Comparison of ENCODE assay signal across 24 mouse cellular contexts in genomic region chr9:122233972-122234345, GRCm38 (mm10).
DNase-seq lines count a peak whose midpoint lies in the region; ATAC-seq and TF ChIP-seq lines count a peak whose summit lies in the region.
"Had no signal": no experiment of that assay in that cellular context is flagged by ENCODE, and none has a peak within 500 bp of the region (broad histone marks: within the 10 kb centered on the region; RNA-seq: fewer than 3 reads in every experiment).

No protein-coding gene starts in this region.

- peak; percentile 61; the same call in 1 of the 2 replicates for ATAC-seq in intestine, embryonic 15.5 days
- ATAC-seq in intestine, postnatal 0 days = no peak
- ATAC-seq in common myeloid progenitor, adult 5-6 weeks (replicated peaks; ENCODE audit: low read depth, poor library complexity, severe bottlenecking) = peak; percentile 22; the same call in 1 of the 2 replicates
- ATAC-seq: forebrain, embryonic 13.5 days; forebrain, embryonic 16.5 days had no signal

- H3K27me3 ChIP-seq in intestine, embryonic 15.5 days (replicated peaks) = no peaks in the 10 kb centered on the region
- no peaks in the 10 kb centered on the region for H3K27me3 ChIP-seq in intestine, postnatal 0 days (replicated peaks; ENCODE audit: control insufficient read depth, insufficient read depth, low read length)
- no peaks in the 10 kb centered on the region for H3K27me3 ChIP-seq in spleen, adult 2 months (ENCODE audit: control insufficient read depth, insufficient read depth, low read length)
- H3K27me3 ChIP-seq: CH12.LX; forebrain, embryonic 13.5 days; hindbrain, embryonic 12.5 days; hindbrain, embryonic 15.5 days had no signal

- no peaks in the 10 kb centered on the region for H3K9me3 ChIP-seq in intestine, embryonic 15.5 days
- H3K9me3 ChIP-seq in intestine, postnatal 0 days (ENCODE audit: control insufficient read depth) = no peaks in the 10 kb centered on the region
- H3K9me3 ChIP-seq: forebrain, embryonic 10.5 days; forebrain, embryonic 13.5 days; G1E; hindbrain, embryonic 12.5 days; hindbrain, embryonic 15.5 days had no signal

- no peak overlapping the region for H3K4me2 ChIP-seq in intestine, embryonic 15.5 days (replicated peaks)
- no peak overlapping the region for H3K4me2 ChIP-seq in intestine, postnatal 0 days (replicated peaks; ENCODE audit: low read depth)
- H3K4me2 ChIP-seq: forebrain, embryonic 13.5 days; heart, embryonic 11.5 days; hindbrain, embryonic 12.5 days; hindbrain, embryonic 15.5 days had no signal

- no peak overlapping the region for H3K4me3 ChIP-seq in intestine, embryonic 15.5 days (replicated peaks)
- no peak overlapping the region for H3K4me3 ChIP-seq in intestine, postnatal 0 days (ENCODE audit: low read depth, low read length)
- no peak overlapping the region for H3K4me3 ChIP-seq in spleen, adult 2 months (ENCODE audit: extremely low read depth, insufficient read depth, insufficient read length)
- H3K4me3 ChIP-seq: forebrain, embryonic 10.5 days; forebrain, embryonic 13.5 days; hindbrain, embryonic 12.5 days; hindbrain, embryonic 15.5 days had no signal

- H3K9ac ChIP-seq in intestine, embryonic 15.5 days = no peak overlapping the region
- no peak overlapping the region for H3K9ac ChIP-seq in intestine, postnatal 0 days (ENCODE audit: low read depth, low read length)
- H3K9ac ChIP-seq: forebrain, embryonic 13.5 days; hindbrain, embryonic 12.5 days; hindbrain, embryonic 15.5 days had no signal

- WGBS in intestine, embryonic 15.5 days = 25% methylated on average over 7 of the region's 7 CpGs
- WGBS in intestine, postnatal 0 days = 50% methylated on average over 7 of the region's 7 CpGs
- 59% methylated on average over 7 of the region's 7 CpGs for WGBS in spleen, adult 2 months

- H3K27ac ChIP-seq in intestine, embryonic 15.5 days = no peak overlapping the region
- H3K27ac ChIP-seq in intestine, postnatal 0 days (ENCODE audit: low read depth, low read length) = no peak overlapping the region
- peak overlapping the region; percentile 67 for H3K27ac ChIP-seq in spleen, adult 2 months (ENCODE audit: insufficient read depth, low read length)
- H3K27ac ChIP-seq: forebrain, embryonic 10.5 days; forebrain, embryonic 13.5 days; hindbrain, embryonic 12.5 days; hindbrain, embryonic 15.5 days had no signal

- no peaks in the 10 kb centered on the region; the same call in 1 of the 2 replicates for H3K4me1 ChIP-seq in intestine, embryonic 15.5 days (replicated peaks)
- no peaks in the 10 kb centered on the region for H3K4me1 ChIP-seq in intestine, postnatal 0 days (replicated peaks; ENCODE audit: control insufficient read depth, insufficient read depth, low read length)
- peaks cover 14% of the 10 kb centered on the region; the same call in 1 of the 2 replicates for H3K4me1 ChIP-seq in spleen, adult 2 months (ENCODE audit: control insufficient read depth, insufficient read depth, insufficient read length)
- H3K4me1 ChIP-seq: forebrain, embryonic 10.5 days; forebrain, embryonic 13.5 days; hindbrain, embryonic 12.5 days; hindbrain, embryonic 15.5 days had no signal

- H3K36me3 ChIP-seq in intestine, embryonic 15.5 days = no peaks in the 10 kb centered on the region
- H3K36me3 ChIP-seq in intestine, postnatal 0 days (ENCODE audit: control insufficient read depth, insufficient read depth) = peaks cover 4% of the 10 kb centered on the region; the same call in 1 of the 2 replicates
- H3K36me3 ChIP-seq in spleen, adult 2 months (ENCODE audit: control insufficient read depth, insufficient read depth, low read length) = no peaks in the 10 kb centered on the region
- H3K36me3 ChIP-seq: G1E; hindbrain, embryonic 15.5 days had no signal

- DNase-seq in spleen, adult 2 months (ENCODE audit: low read depth in 1 of 2, low spot score in 2 of 2) = no peak
- no peak for DNase-seq in spleen, postnatal 10 days (ENCODE audit: low spot score in 2 of 2)
- no peak for DNase-seq in layer of hippocampus, adult 18-20 months (ENCODE audit: low spot score in 2 of 2)
- DNase-seq: adrenal gland, adult 2 months; adrenal gland, postnatal 14 days; B cell, adult 2 months; cerebellum, adult 11-12 months; cerebellum, adult 8-10 months; cerebellum, postnatal 10 days; cerebellum, postnatal 36 days; gastrocnemius, postnatal 10 days; gastrocnemius, postnatal 36 days; heart, adult 11 months had no signal

- TF ChIP-seq CTCF in intestine, postnatal 0 days (IDR thresholded peaks at IDR 0.05; ENCODE audit: low read depth) = no peak
- TF ChIP-seq CTCF in spleen, adult 2 months (IDR thresholded peaks at IDR 0.05; ENCODE audit: extremely low read depth, insufficient read depth, insufficient read length, insufficient replicate concordance) = no peak

- TF ChIP-seq POLR2A in spleen, adult 2 months (IDR thresholded peaks at IDR 0.05; ENCODE audit: low read depth, low read length) = no peak
